Mouse (Mus musculus) forebrain, embryonic 15.5 days (tissue): Measurements from ENCODE around the gene Marcks. TPM values are rescaled to one million over a fixed set of nuclear protein-coding genes. Genes with fewer than 3 reads are reported as not detected.

Experiments
- ATAC-seq: fragments of 200-750 bp; cut with Nextera tagmentation; replicated peaks from 2 replicates; pipeline ENCODE4 v1.8.0; 2017; ENCODE audit warnings: mild to moderate bottlenecking, moderate TSS enrichment, moderate library complexity
- H3K27ac ChIP-seq: fragments of 300-500 bp; sonication (generic); replicated peaks from 2 replicates; pipeline ENCODE4 v1.5.1; 2015; ENCODE audit warnings: mild to moderate bottlenecking, inconsistent platforms
- H3K27me3 ChIP-seq: fragments of 300-500 bp; sonication (generic); 2 replicates; pipeline ENCODE4 v1.6.1; 2015; ENCODE audit warnings: inconsistent platforms
- H3K36me3 ChIP-seq: fragments of 300-500 bp; sonication (generic); 2 replicates; pipeline ENCODE4 v1.6.1; 2015; ENCODE audit warnings: mild to moderate bottlenecking, inconsistent platforms
- H3K4me1 ChIP-seq: fragments of 300-500 bp; sonication (generic); 2 replicates; pipeline ENCODE4 v1.6.1; 2015; ENCODE audit warnings: inconsistent platforms
- H3K4me2 ChIP-seq: fragments of 300-500 bp; sonication (generic); replicated peaks from 2 replicates; pipeline ENCODE4 v1.6.1; 2015; ENCODE audit warnings: mild to moderate bottlenecking, inconsistent platforms
- H3K4me3 ChIP-seq: fragments of 300-500 bp; sonication (generic); 2 replicates; pipeline ENCODE4 v1.5.1; 2015; ENCODE audit warnings: mild to moderate bottlenecking, inconsistent platforms
- H3K9ac ChIP-seq: fragments of 300-500 bp; sonication (generic); replicated peaks from 2 replicates; pipeline ENCODE4 v1.6.1; 2015; ENCODE audit warnings: mild to moderate bottlenecking, inconsistent platforms
- H3K9me3 ChIP-seq: fragments of 300-500 bp; sonication (generic); 2 replicates; pipeline ENCODE4 v1.6.1; 2016; ENCODE audit warnings: inconsistent platforms
- WGBS: fragments of 180-500 bp; shearing (Covaris S2); methylation state at CpG from one replicate; pipeline ENCODE4 v1.1.7; 2015; ENCODE audit warnings: mixed read lengths; 5-methylcytosine and 5-hydroxymethylcytosine counted together
- polyA plus RNA-seq: library from polyadenylated mRNA; unstranded; fragments of >200 nt; fragmentation: Nextera tagmentation; extraction: Ambion mirVana; gene quantifications from 2 replicates; pipeline ENCODE4 v1.2.1, GENCODE M21; 2015

The Marcks gene
- polyA plus RNA-seq, 1 experiment from 2014 or later, result 227 TPM

DNA sequence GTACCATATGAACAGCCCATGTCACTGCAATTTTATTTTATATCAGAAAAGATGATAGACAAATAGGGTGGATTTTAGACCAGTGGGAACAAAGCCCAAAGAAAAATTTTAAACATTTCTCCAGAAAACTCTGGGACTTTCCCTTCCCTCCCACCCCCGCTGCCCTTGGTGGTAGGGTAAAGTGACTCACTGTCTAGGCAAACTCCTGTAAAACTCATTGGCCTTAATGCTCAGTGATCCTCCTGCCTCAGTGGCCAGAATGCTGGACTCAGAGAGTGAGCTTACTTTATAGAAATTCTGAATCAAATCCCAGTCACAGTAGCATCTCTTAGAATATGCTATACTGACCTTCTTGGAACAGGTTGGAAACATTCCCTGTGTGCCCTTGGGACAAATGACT, 6.7 kb upstream of the Marcks start:
- no peak for ATAC-seq
- Histone ChIP-seq H3K4me2 (no peak overlapping the region), H3K9ac (no peak overlapping the region), H3K27me3 (no peaks in the 10 kb centered on the region), H3K4me3 (no peak overlapping the region), H3K9me3 (no peaks in the 10 kb centered on the region), H3K4me1 (peaks cover 6% of the 10 kb centered on the region; the same call in 1 of the 2 replicates), H3K27ac (no peak overlapping the region), H3K36me3 (no peaks in the 10 kb centered on the region)
- 92% methylated on average over 1 of the region's 1 CpGs for WGBS

DNA sequence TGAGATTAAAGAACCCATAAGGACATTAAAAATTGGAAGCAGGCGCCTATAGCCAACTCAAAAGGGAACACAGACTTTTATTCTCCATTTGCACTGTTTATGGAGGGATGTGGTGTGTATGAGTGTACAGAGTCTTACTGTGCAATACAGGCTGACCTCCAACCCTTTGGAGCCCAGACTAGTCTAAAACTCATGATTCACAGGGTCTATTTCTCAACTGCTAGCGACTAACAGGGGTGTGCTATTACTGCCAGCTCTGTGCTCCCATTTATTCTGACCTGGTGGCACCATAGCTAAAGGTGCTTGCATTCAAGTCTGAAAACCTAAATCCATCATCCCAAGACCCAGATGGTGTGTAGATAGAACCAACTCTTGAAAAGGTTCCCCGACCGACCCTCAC, 2.9 kb upstream of the Marcks start:
- Histone ChIP-seq H3K4me2 (peak overlapping the region; percentile 66), H3K36me3 (no peaks in the 10 kb centered on the region), H3K9me3 (no peaks in the 10 kb centered on the region), H3K27ac (peak overlapping the region; percentile 100), H3K4me3 (peak overlapping the region; percentile 95), H3K27me3 (no peaks in the 10 kb centered on the region), H3K4me1 (peaks cover 6% of the 10 kb centered on the region; the same call in 1 of the 2 replicates), H3K9ac (peak overlapping the region; percentile 100; the same call in 1 of the 2 replicates)
- 60% methylated on average over 4 of the region's 4 CpGs for WGBS
- no peak for ATAC-seq

DNA sequence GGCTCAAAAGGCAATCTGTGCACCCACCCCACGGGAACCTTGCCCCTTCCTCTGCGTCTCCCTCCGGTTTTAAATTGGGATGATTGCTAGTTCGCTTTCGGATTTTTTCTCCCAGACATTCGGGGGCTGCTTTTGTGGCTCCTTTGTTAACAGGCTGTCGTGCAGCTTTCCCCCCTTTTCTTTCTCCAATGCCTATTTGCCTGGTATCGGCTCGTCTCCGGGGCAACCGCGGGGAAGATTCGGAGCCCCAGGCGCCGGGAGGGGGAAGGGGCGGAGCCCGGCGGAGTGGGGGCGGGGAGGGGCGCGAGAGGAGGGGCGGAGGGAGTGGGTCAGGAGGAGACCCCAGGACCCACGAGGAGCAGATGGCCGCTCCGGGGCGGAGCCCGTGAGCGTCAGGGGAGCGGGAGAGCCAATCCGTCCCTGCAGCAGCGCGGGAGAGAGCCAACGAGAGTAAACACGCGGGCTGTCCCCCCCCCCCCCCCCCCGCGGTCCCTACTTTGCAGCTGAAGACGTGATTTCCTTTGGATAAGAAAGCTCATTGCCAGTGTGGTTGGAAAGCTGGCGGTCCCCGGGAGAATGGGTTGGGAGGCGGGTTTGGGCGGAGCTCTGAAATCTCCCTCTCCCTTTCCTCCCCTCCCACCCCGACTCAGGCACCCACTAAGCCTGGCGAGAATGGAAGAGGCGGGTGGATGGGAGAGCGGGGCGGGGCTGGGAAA, 2.2 kb upstream of the Marcks start:
- peak overlapping the region; percentile 95 for H3K4me3 ChIP-seq
- peak overlapping the region; percentile 66 for H3K4me2 ChIP-seq
- peak overlapping the region; percentile 100 for H3K9ac ChIP-seq
- under 1% methylated on average over 43 of the region's 47 CpGs for WGBS
- H3K36me3 ChIP-seq, result no peaks in the 10 kb centered on the region
- ATAC-seq, result peak; percentile 91
- no peaks in the 10 kb centered on the region for H3K27me3 ChIP-seq
- H3K4me1 ChIP-seq, result peaks cover 6% of the 10 kb centered on the region; the same call in 1 of the 2 replicates
- peak overlapping the region; percentile 100 for H3K27ac ChIP-seq
- H3K9me3 ChIP-seq, result no peaks in the 10 kb centered on the region

DNA sequence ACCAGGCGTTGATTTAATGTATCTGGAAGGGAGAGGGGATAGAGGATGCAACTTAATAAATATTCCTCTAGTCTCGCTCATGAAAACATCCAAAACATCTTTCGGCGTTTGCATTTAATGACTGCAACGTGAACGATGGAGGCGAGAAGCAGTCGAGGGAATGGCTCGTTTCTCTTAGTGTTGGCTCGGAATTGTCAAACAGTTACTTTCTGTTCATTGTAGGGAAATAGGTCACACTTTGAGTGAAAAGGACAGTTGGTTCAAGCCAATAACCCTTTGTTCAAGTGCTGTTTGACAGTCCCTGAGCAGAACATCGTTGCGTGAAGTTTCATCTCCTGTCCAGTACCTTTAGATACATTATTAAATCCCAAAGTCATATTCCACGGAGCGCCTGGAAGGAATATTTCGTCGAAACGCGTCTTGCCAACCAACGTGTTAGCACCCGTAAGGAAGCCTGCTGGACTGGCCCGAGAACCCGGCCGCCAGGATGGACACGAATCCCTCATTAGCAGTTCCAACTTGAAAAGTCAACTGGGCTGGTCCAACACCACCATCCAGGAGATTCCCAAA, 1.5 kb upstream of the Marcks start:
- H3K4me2 ChIP-seq, result peak overlapping the region; percentile 66
- peaks cover 6% of the 10 kb centered on the region; the same call in 1 of the 2 replicates for H3K4me1 ChIP-seq
- under 1% methylated on average over 24 of the region's 24 CpGs for WGBS
- H3K9me3 ChIP-seq, result no peaks in the 10 kb centered on the region
- peak overlapping the region; percentile 100 for H3K27ac ChIP-seq
- H3K4me3 ChIP-seq, result peak overlapping the region; percentile 95
- no peaks in the 10 kb centered on the region for H3K27me3 ChIP-seq
- H3K36me3 ChIP-seq, result no peaks in the 10 kb centered on the region
- ATAC-seq, result no peak
- peak overlapping the region; percentile 100 for H3K9ac ChIP-seq

DNA sequence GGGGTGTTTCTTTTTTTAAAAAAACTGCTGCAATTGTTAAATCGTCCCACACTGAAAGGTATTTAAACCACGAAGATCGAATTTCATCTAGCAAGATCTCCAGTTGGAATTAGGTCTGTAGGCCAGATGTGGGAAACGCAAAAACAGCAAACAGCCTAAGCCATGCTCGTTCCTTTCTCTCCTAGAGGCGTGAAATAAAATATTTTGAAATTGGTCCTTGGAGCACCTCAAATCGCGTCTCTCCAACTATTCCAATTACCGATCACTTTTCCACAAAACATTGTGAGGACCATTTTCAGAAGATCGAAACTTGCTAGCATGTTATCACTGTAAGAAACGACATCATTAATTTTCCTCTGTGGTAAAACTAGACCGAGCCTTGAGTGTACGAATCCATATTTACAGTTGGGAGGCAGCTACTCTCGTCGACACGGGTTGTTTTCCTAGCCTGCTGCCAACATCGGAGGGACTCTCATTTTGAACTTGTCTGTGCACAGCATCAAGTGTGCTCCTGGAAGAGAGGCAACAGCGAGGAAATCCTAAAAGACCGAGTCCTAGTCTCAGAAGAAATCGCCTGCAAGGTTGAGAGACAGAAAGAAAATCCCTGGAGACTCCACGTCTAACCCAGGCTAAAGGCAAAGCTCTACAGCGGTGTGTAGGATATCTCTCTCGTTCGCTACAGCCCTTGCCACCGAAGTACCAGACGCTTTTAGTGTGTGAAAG, 884 bp upstream of the Marcks start:
- H3K4me1 ChIP-seq, result peaks cover 11% of the 10 kb centered on the region
- peak overlapping the region; percentile 66 for H3K4me2 ChIP-seq
- H3K9ac ChIP-seq, result peak overlapping the region; percentile 100
- ATAC-seq, result no peak
- peak overlapping the region; percentile 95 for H3K4me3 ChIP-seq
- H3K9me3 ChIP-seq, result no peaks in the 10 kb centered on the region
- H3K36me3 ChIP-seq, result peaks cover 4% of the 10 kb centered on the region
- under 1% methylated on average over 26 of the region's 26 CpGs for WGBS
- no peaks in the 10 kb centered on the region for H3K27me3 ChIP-seq
- peak overlapping the region; percentile 100 for H3K27ac ChIP-seq

DNA sequence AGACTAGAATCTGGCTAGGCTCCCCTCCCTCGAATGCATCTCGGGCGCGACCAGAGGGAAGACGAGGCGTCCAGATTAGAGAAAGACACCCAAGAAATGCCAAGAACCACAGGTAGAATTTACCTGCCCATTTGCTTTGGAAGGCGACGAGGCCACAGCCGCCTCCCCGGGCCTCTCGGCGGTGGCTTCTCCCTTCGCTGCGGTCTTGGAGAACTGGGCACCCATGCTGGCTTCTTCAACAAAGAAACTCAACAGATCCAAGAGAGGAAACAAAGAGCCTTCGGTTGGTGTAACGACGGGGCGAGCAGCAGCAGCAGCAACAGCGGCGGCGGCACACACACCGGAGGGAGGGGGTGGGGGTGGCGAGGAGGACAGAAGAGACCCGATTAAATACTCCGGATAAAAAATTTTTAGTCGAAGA, 399 bp downstream of the Marcks start:
- Histone ChIP-seq H3K4me2 (no peak overlapping the region), H3K9me3 (no peaks in the 10 kb centered on the region), H3K27ac (peak overlapping the region; percentile 100), H3K9ac (peak overlapping the region; percentile 100), H3K4me3 (peak overlapping the region; percentile 95), H3K36me3 (peaks cover 16% of the 10 kb centered on the region), H3K27me3 (no peaks in the 10 kb centered on the region), H3K4me1 (peaks cover 23% of the 10 kb centered on the region)
- 0% methylated on average over 26 of the region's 26 CpGs for WGBS
- no peak for ATAC-seq

DNA sequence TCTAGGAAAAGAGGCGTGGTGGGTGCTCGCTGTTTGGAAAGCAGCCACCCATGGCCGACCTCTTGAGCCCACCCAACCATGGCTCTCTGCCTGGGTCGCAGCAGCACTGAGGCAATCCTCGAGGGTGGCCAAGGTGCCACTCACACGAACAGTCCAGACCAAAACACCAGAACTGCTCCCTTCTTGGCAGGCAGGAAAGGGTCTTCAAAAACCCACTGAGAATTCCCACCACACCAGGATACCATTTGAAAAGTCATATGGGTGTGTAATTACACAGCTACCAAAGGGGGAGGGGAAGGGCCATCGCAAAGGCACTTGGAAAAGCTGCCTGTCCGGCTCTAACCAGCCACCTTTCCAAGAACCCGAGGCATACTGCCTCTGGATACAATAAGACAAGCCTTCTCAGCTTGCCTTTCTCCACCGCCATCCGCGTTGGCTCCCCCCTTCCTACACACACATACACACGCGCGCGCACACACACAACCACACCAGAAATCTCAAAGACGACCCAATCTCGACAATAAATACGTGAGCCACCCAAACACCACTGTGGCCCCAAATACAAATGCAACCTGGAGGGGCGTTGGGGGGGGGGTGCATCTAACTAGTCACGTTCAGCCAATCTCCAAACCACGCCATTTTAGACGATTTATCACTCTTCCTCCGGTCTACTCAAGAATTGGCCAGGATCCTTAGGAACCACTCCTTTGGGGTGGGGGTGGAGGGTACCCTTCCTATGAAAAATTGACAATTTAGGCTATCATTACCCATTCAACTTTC, 999 bp downstream of the Marcks start:
- Histone ChIP-seq H3K4me2 (peak overlapping the region; percentile 4; the same call in 1 of the 2 replicates), H3K4me1 (peaks cover 27% of the 10 kb centered on the region), H3K27me3 (no peaks in the 10 kb centered on the region), H3K9ac (peak overlapping the region; percentile 100), H3K4me3 (peak overlapping the region; percentile 95), H3K27ac (peak overlapping the region; percentile 100), H3K9me3 (no peaks in the 10 kb centered on the region), H3K36me3 (peaks cover 20% of the 10 kb centered on the region)
- under 1% methylated on average over 24 of the region's 24 CpGs for WGBS
- ATAC-seq, result no peak

DNA sequence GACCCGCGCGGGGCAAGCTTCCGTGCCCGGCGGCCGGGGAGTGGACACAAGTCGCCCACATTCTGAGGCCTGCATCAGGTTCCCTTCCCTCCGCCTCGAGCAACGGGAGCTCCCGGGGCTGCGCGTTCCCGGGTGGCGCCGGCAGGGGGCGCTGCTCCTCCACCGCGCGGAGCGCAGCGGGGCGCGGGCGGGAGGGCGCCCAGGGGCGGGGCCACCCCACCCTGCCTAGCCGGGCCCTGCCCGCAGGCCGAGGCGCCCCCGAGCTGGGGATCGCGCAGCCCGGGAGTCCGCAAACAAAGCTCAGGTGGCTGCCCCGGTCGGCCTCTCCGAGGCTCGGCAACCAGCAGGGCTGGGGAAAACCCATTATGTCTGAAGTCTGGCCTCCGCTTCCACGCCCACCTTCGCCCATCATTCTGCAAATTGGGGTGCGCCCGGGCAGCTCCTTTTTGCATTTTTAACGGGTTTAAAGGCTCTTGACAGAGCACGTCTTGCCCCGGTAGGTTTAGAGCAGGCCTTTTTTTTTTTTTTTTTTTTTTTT, 1.7 kb downstream of the Marcks start:
- H3K27ac ChIP-seq, result peak overlapping the region; percentile 100
- peaks cover 29% of the 10 kb centered on the region for H3K4me1 ChIP-seq
- peak overlapping the region; percentile 95 for H3K4me3 ChIP-seq
- peaks cover 23% of the 10 kb centered on the region for H3K36me3 ChIP-seq
- H3K9ac ChIP-seq, result peak overlapping the region; percentile 100
- peak overlapping the region; percentile 52 for H3K4me2 ChIP-seq
- peak; percentile 44 for ATAC-seq
- under 1% methylated on average over 39 of the region's 49 CpGs for WGBS
- no peaks in the 10 kb centered on the region for H3K9me3 ChIP-seq
- no peaks in the 10 kb centered on the region for H3K27me3 ChIP-seq

DNA sequence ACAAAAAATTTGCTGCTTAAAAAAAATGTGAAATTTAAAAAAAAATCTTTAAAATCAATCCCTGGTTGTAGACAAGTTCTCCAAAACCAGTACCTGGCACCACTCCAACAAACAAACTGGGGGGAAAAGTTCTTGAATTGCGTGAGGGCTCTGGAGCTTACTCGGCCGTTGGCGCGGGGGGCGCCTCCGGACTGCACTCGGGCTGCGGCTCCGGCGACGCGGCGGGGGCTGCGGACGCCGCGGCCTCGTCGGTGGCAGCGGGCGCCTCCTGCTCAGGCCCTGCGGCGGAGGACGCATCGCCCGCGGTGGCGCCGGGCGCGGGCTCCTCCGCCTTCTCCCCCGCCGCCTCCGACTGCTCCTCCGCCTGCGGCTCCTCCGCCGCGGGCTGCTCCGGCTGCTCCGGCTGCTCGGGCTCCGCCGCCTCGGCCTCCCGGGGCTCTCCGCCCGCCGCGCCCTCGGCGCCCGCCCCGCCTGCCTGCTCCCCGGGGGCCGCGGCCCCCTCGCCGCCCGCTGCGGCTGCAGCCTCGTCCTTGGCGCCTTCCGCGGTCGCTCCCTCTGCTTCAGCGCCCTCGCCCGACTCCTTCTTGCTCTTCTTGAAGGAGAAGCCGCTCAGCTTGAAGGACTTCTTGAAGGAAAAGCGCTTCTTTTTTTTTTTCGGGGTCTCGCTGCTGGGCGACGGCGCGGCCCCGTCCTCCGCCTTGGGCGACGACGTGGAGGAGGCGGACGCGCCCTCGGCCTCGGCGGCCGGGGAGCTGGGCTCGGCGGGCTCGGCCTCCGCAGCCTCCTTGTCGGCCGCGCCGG, 2.6 kb downstream of the Marcks start:
- H3K27me3 ChIP-seq, result no peaks in the 10 kb centered on the region
- H3K9ac ChIP-seq, result peak overlapping the region; percentile 100
- H3K4me1 ChIP-seq, result peaks cover 23% of the 10 kb centered on the region
- H3K27ac ChIP-seq, result peak overlapping the region; percentile 100
- no peak for ATAC-seq
- H3K9me3 ChIP-seq, result no peaks in the 10 kb centered on the region
- peak overlapping the region; percentile 95 for H3K4me3 ChIP-seq
- peaks cover 25% of the 10 kb centered on the region for H3K36me3 ChIP-seq
- under 1% methylated on average over 89 of the region's 99 CpGs for WGBS
- H3K4me2 ChIP-seq, result peak overlapping the region; percentile 52

DNA sequence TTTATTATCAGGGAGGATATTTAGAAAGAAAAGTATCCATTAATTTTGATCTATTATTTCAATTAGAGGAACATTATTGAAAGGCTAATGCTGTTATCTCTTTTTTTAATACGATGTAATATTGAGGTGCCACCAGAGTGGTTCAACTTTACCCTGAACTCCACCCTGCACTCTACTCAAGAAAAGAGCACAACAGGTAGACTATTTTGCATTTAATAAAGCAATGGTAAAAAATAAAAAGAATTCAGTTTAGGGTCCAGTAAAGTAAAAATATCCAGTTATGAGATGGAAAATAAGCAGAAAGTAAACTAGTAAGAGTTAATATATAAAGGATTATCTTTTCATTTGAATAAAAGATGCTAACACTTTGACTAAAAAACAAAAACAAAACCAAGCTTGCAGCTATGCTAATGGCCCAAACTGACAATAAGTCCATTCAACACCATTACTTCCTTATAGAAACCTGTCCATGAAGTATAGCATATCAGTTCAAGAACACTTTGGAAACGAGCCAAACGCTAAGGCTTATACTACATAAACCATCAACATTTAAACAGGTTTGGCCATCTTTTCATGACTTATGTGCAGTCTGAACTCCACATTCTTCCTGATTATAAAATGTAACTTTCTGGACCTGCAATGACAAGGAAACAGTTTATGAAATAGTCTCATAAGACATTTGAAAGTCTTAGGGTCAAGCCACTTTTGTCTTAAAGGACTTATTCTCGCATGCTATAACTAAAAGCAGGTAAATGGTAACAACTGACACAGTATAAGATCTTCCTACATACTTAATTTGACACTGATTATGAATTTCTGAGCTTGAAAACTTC, 4.6 kb downstream of the Marcks start:
- peak overlapping the region; percentile 52 for H3K4me2 ChIP-seq
- H3K27ac ChIP-seq, result no peak overlapping the region
- peaks cover 23% of the 10 kb centered on the region for H3K4me1 ChIP-seq
- no peaks in the 10 kb centered on the region for H3K9me3 ChIP-seq
- no peak for ATAC-seq
- WGBS, result 74% methylated on average over 4 of the region's 4 CpGs
- H3K36me3 ChIP-seq, result peaks cover 25% of the 10 kb centered on the region
- peak overlapping the region; percentile 37 for H3K9ac ChIP-seq
- H3K27me3 ChIP-seq, result no peaks in the 10 kb centered on the region
- H3K4me3 ChIP-seq, result peak overlapping the region; percentile 95
